In genomic region chr16:91496766-91497165, GRCm38 (mm10) we compare ENCODE assay signal across 14 mouse cellular contexts. TPM values are rescaled to one million over a fixed set of nuclear protein-coding genes. Genes with fewer than 3 reads are reported as not detected.
DNase-seq lines count a peak whose midpoint lies in the region; ATAC-seq and TF ChIP-seq lines count a peak whose summit lies in the region.
"Had no signal": no experiment of that assay in that cellular context is flagged by ENCODE, and none has a peak within 500 bp of the region (broad histone marks: within the 10 kb centered on the region; RNA-seq: fewer than 3 reads in every experiment).

No protein-coding gene starts in this region.

- TF ChIP-seq CTCF in ES-Bruce4 (IDR thresholded peaks at IDR 0.05; ENCODE audit: low read depth, low read length) = no peak

- no peak overlapping the region for H3K27ac ChIP-seq in midbrain, embryonic 11.5 days (ENCODE audit: low read depth, low read length)
- no peak overlapping the region for H3K27ac ChIP-seq in midbrain, embryonic 10.5 days (replicated peaks)
- no peak overlapping the region for H3K27ac ChIP-seq in ES-Bruce4 (ENCODE audit: insufficient read depth, low read length)
- H3K27ac ChIP-seq: embryonic facial prominence, embryonic 10.5 days; embryonic facial prominence, embryonic 12.5 days; forebrain, embryonic 13.5 days; forebrain, embryonic 15.5 days had no signal

- H3K4me2 ChIP-seq in midbrain, embryonic 11.5 days = no peak overlapping the region
- H3K4me2 ChIP-seq: embryonic facial prominence, embryonic 12.5 days; forebrain, embryonic 13.5 days; forebrain, embryonic 15.5 days had no signal

- no peak overlapping the region for H3K4me3 ChIP-seq in midbrain, embryonic 11.5 days (ENCODE audit: low read depth, low read length)
- no peak overlapping the region for H3K4me3 ChIP-seq in midbrain, embryonic 10.5 days
- H3K4me3 ChIP-seq in ES-Bruce4 (ENCODE audit: low read depth, low read length) = peak overlapping the region; percentile 22; the same call in 1 of the 2 replicates
- H3K4me3 ChIP-seq: embryonic facial prominence, embryonic 10.5 days; embryonic facial prominence, embryonic 12.5 days; forebrain, embryonic 13.5 days; forebrain, embryonic 15.5 days had no signal

- TF ChIP-seq EP300 in ES-Bruce4 (IDR thresholded peaks at IDR 0.05; ENCODE audit: insufficient read depth, low read depth, low read length) = no peak

- no peaks in the 10 kb centered on the region for H3K27me3 ChIP-seq in midbrain, embryonic 11.5 days (ENCODE audit: control insufficient read depth, insufficient read depth, low read length)
- no peaks in the 10 kb centered on the region for H3K27me3 ChIP-seq in midbrain, embryonic 10.5 days (ENCODE audit: low read depth, poor library complexity, severe bottlenecking)
- no peaks in the 10 kb centered on the region for H3K27me3 ChIP-seq in ES-Bruce4 (ENCODE audit: control insufficient read depth, insufficient read depth, low read length, poor library complexity, severe bottlenecking)
- H3K27me3 ChIP-seq: embryonic facial prominence, embryonic 12.5 days; forebrain, embryonic 13.5 days; forebrain, embryonic 15.5 days; Patski had no signal

- H3K9ac ChIP-seq in midbrain, embryonic 11.5 days (ENCODE audit: low read length) = no peak overlapping the region
- no peak overlapping the region for H3K9ac ChIP-seq in ES-Bruce4 (ENCODE audit: low read depth, poor library complexity, severe bottlenecking)
- H3K9ac ChIP-seq: embryonic facial prominence, embryonic 12.5 days; forebrain, embryonic 13.5 days; forebrain, embryonic 15.5 days; forebrain, postnatal 0 days had no signal

- no peaks in the 10 kb centered on the region for H3K9me3 ChIP-seq in midbrain, embryonic 11.5 days (ENCODE audit: control insufficient read depth, low read length)
- H3K9me3 ChIP-seq in midbrain, embryonic 10.5 days (replicated peaks) = no peaks in the 10 kb centered on the region
- no peaks in the 10 kb centered on the region for H3K9me3 ChIP-seq in ES-Bruce4 (replicated peaks; ENCODE audit: control insufficient read depth, insufficient read depth, low read length, poor library complexity, severe bottlenecking)
- H3K9me3 ChIP-seq: embryonic facial prominence, embryonic 10.5 days; embryonic facial prominence, embryonic 12.5 days; forebrain, embryonic 13.5 days; forebrain, embryonic 15.5 days had no signal

- no peak for ATAC-seq in midbrain, embryonic 11.5 days (ENCODE audit: low FRiP score)
- ATAC-seq: activated CD4-positive, CD25-positive, alpha-beta regulatory T cell, adult 4 months; forebrain, embryonic 13.5 days; forebrain, embryonic 15.5 days; forebrain, postnatal 0 days; Patski had no signal

- no peak for TF ChIP-seq POLR2A in ES-Bruce4 (IDR thresholded peaks at IDR 0.05; ENCODE audit: insufficient read depth, low read length)

- H3K36me3 ChIP-seq in midbrain, embryonic 11.5 days (ENCODE audit: control insufficient read depth, insufficient read depth, low read length) = peaks cover 23% of the 10 kb centered on the region
- peaks cover 97% of the 10 kb centered on the region for H3K36me3 ChIP-seq in midbrain, embryonic 10.5 days
- no peaks in the 10 kb centered on the region for H3K36me3 ChIP-seq in ES-Bruce4 (ENCODE audit: control insufficient read depth, insufficient read depth, low read length, poor library complexity, severe bottlenecking)

- H3K4me1 ChIP-seq in midbrain, embryonic 11.5 days (ENCODE audit: control insufficient read depth, insufficient read depth, low read length) = no peaks in the 10 kb centered on the region
- no peaks in the 10 kb centered on the region for H3K4me1 ChIP-seq in midbrain, embryonic 10.5 days
- H3K4me1 ChIP-seq in ES-Bruce4 (ENCODE audit: control insufficient read depth, insufficient read depth, low read length) = no peaks in the 10 kb centered on the region
- H3K4me1 ChIP-seq: embryonic facial prominence, embryonic 10.5 days; embryonic facial prominence, embryonic 12.5 days; forebrain, embryonic 13.5 days; forebrain, embryonic 15.5 days had no signal

- DNase-seq in midbrain, embryonic 11.5 days (ENCODE audit: low spot score, missing footprints) = peak; percentile 65
- no peak for DNase-seq in midbrain, embryonic 10.5 days (ENCODE audit: low spot score)
- DNase-seq in layer of hippocampus, adult 11-12 months (ENCODE audit: low spot score) = no peak
- DNase-seq in left cerebral cortex, postnatal 25 days (ENCODE audit: low spot score in 2 of 2) = no peak
- DNase-seq: adrenal gland, adult 8-10 months; cerebellum, adult 9-10 months; forebrain, postnatal 0 days had no signal

- intact Hi-C loops in left cerebral cortex, postnatal 25 days (cut with DNase I) = no loop called here

- WGBS in midbrain, embryonic 11.5 days = 95% methylated on average over 3 of the region's 3 CpGs
- 91% methylated on average over 3 of the region's 3 CpGs for WGBS in midbrain, embryonic 10.5 days

RNA-seq across cellular contexts. Expression of gene Ifnar1, which starts 11.7 kb away (rescaled TPM):
- 49.9 and 53.8 TPM in 2 replicates for polyA plus RNA-seq in midbrain, embryonic 11.5 days (2014; fragmentation: Nextera tagmentation; extraction: Ambion mirVana)
- polyA plus RNA-seq in midbrain, embryonic 10.5 days (2016; fragmentation: Nextera tagmentation; extraction: Ambion mirVana) = 52.0 and 55.8 TPM in 2 replicates
- 31.3 and 35.3 TPM in 2 replicates for polyA plus RNA-seq in ES-Bruce4 (2011; ENCODE audit: insufficient read depth, insufficient read length, low read depth, missing spikeins)
- total RNA-seq in left cerebral cortex, postnatal 25 days (2021) = 10 to 100 TPM; 53.6 to 56.1 TPM

RNA-seq across cellular contexts. Expression of gene Ifngr2, which starts 50.1 kb away (rescaled TPM):
- polyA plus RNA-seq in midbrain, embryonic 11.5 days (2014; fragmentation: Nextera tagmentation; extraction: Ambion mirVana) = 33.1 and 34.8 TPM in 2 replicates
- 23.8 and 34.5 TPM in 2 replicates for polyA plus RNA-seq in midbrain, embryonic 10.5 days (2016; fragmentation: Nextera tagmentation; extraction: Ambion mirVana)
- polyA plus RNA-seq in ES-Bruce4 (2011; ENCODE audit: insufficient read depth, insufficient read length, low read depth, missing spikeins) = 5.0 and 8.9 TPM in 2 replicates
- total RNA-seq in left cerebral cortex, postnatal 25 days (2021) = 10 to 100 TPM; 43.3 to 46.9 TPM
